Mouse (Mus musculus): ENCODE results near the gene Ugdh. TPM values are rescaled to one million over a fixed set of nuclear protein-coding genes. Genes with fewer than 3 reads are reported as not detected.

The Ugdh gene
- polyA plus RNA-seq, 1 experiment from 2014 or later: 42.6 TPM

DNA sequence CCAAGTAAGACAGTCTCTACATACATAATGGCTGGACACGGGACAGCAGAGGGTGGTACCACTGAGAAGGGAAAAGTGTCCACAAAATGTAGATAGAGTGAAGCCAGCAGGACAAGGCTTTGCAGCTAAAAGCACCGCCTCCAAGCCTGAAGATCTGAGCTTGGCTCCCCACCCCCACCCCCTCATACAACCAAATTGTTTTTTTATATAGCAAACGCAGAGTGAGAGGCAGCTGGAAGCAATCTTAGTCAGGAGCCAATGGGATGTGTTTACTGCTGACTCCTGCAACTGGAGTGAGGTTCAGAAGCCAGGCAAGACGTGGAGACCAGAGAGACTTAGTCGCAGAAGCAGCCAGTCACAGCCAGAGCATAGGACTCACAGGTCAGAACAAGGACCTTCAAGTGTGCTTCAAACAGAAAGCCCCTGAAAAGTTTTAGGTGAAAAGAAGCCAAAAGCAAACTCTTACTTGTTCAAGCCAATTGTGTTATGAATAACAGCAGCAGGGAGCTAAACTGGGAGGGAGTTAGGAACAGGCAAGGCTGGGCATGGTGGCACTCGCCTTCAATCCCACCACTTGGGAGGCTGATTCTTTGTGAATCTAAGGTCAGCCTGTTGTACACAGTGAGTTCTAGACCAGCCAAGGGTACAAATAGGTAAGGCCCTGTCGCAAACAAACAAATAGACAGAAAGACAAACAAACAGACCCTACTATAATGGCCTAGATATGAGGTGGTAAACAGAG is 21.5 kb upstream of the Ugdh start:
- H3K27me3 ChIP-seq: no peaks in the 10 kb centered on the region

DNA sequence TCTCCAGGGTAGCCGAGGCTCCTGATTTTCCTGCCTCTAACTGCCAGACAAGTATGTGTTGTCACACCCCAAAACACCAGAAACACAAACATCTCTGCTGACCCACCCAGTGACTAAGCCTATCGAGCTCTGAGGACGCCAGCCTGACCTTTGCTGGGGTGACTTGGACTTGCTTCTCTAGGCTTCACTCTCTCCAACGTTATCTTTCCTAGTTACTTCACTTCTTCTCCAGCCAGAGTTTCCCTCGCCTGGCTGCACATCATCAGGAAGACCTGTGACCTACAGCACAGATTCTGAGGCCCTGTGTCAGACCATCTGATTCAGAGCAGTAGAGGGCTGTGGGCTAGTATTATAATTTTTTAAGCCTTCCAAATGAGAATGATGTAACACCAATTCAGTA is 19.0 kb upstream of the Ugdh start:
- no peak overlapping the region for H3K27ac ChIP-seq (replicated peaks)
- WGBS: 74% methylated on average over 5 of the region's 5 CpGs
- H3K4me2 ChIP-seq: no peak overlapping the region
- H3K9me3 ChIP-seq: no peaks in the 10 kb centered on the region
- no peaks in the 10 kb centered on the region for H3K27me3 ChIP-seq
- H3K36me3 ChIP-seq: peaks cover 31% of the 10 kb centered on the region
- ATAC-seq (ENCODE audit: low FRiP score, low read depth): no peak
- H3K4me1 ChIP-seq (replicated peaks): no peaks in the 10 kb centered on the region
- H3K4me3 ChIP-seq: no peak overlapping the region
- H3K9ac ChIP-seq: no peak overlapping the region

More for the DNA sequence above, 21.5 kb upstream of the Ugdh start:
- no peak overlapping the region for H3K4me2 ChIP-seq
- no peak overlapping the region for H3K4me3 ChIP-seq
- WGBS: 78% methylated on average over 7 of the region's 7 CpGs
- no peak for ATAC-seq (ENCODE audit: low FRiP score, low read depth)
- no peak overlapping the region for H3K27ac ChIP-seq (replicated peaks)
- H3K9me3 ChIP-seq: no peaks in the 10 kb centered on the region
- peaks cover 14% of the 10 kb centered on the region for H3K36me3 ChIP-seq
- H3K4me1 ChIP-seq (replicated peaks): no peaks in the 10 kb centered on the region
- no peak overlapping the region for H3K9ac ChIP-seq

DNA sequence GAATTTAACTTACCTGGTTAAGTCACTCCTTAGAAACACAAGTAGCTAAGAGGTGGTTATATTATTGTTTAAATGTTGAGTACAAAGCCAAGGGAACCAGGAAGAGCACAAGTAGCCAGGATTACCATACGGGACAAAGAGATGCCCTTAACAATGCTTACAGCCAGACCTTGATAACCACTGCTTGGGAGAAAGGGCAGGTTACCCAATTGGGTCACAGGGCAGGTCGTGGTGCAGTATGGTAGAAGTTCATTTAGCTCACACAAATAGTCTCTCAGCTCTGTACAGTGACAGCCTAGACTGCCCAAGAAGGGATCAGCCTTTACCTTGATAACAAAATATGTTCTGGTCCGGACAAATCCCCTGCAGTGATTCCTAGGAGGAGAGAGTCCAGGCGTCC is 13.2 kb upstream of the Ugdh start:
- H3K9ac ChIP-seq: no peak overlapping the region
- no peak for ATAC-seq (ENCODE audit: low FRiP score, low read depth)
- H3K4me3 ChIP-seq: no peak overlapping the region
- no peaks in the 10 kb centered on the region for H3K9me3 ChIP-seq
- H3K27me3 ChIP-seq: no peaks in the 10 kb centered on the region
- H3K27ac ChIP-seq (replicated peaks): no peak overlapping the region
- H3K4me2 ChIP-seq: no peak overlapping the region
- no peaks in the 10 kb centered on the region for H3K4me1 ChIP-seq (replicated peaks)
- 78% methylated on average over 4 of the region's 4 CpGs for WGBS
- H3K36me3 ChIP-seq: peaks cover 37% of the 10 kb centered on the region

DNA sequence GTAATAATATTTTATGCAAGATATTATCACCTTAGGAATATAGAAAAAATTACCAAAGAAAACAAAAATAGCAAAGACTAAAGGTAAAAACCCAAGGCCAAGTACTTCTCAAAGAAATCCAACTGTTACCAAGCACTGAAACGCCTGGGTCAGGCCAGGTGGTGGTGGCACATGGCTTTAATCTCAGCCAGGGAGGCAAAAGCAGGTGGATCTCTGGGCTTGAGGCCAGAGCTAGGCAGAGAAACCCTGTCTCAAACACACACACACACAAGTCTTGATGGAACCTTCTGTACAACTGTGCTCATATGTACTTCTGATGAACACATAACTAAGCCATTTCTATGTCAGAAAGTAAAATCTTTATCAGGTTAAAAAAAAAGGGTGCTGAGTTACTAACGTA is 12.1 kb upstream of the Ugdh start:
- no peak overlapping the region for H3K4me3 ChIP-seq
- no peak overlapping the region for H3K9ac ChIP-seq
- WGBS: 78% methylated on average over 2 of the region's 2 CpGs
- ATAC-seq (ENCODE audit: low FRiP score, low read depth): no peak
- no peak overlapping the region for H3K4me2 ChIP-seq
- H3K9me3 ChIP-seq: no peaks in the 10 kb centered on the region
- no peaks in the 10 kb centered on the region for H3K4me1 ChIP-seq (replicated peaks)
- no peaks in the 10 kb centered on the region for H3K27me3 ChIP-seq
- H3K36me3 ChIP-seq: peaks cover 30% of the 10 kb centered on the region
- no peak overlapping the region for H3K27ac ChIP-seq (replicated peaks)

DNA sequence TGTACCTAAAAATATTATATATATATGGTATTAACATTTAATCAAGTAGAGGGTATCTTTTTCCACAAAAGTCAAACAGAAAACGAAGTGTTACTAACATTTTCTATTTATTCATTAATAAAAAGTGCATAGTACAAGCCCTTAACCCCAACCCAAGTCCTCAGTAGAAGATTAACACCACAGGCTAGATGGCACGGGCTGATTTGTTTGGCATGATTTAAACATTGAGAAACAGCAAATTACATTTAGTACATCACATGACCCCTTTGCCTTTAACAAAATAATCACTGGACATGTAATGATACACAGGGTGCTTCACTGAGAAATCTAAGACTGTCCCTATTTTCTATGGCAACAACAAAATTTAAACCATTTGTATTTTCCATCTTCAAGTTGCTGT is 11.0 kb upstream of the Ugdh start:
- no peaks in the 10 kb centered on the region for H3K4me1 ChIP-seq (replicated peaks)
- 86% methylated on average over 2 of the region's 2 CpGs for WGBS
- H3K27ac ChIP-seq (replicated peaks): no peak overlapping the region
- no peak for ATAC-seq (ENCODE audit: low FRiP score, low read depth)
- no peak overlapping the region for H3K9ac ChIP-seq
- H3K36me3 ChIP-seq: peaks cover 26% of the 10 kb centered on the region
- no peaks in the 10 kb centered on the region for H3K9me3 ChIP-seq
- no peak overlapping the region for H3K4me2 ChIP-seq
- H3K27me3 ChIP-seq: no peaks in the 10 kb centered on the region
- H3K4me3 ChIP-seq: no peak overlapping the region

DNA sequence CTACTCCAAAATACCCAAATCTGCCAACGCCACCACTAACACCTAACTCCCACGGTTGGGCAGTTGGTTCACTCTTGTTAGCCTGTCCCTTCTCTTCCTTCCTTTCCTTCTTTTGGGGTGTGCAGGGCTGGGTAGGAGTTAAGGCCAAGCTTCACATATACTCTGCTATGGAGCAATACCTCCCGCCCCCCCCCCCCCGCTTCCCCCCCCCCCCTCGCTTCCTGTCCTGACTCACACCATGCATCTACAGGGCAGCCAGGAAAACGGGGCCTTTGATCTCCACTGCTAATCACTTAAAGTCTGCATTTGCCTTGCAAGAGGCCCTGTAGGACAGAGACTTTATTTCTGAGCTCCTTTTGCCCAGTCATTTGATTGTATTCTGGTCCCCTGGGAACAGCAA is 9.2 kb upstream of the Ugdh start:
- H3K4me3 ChIP-seq: no peak overlapping the region
- H3K9ac ChIP-seq: no peak overlapping the region
- H3K36me3 ChIP-seq: peaks cover 12% of the 10 kb centered on the region
- WGBS: 79% methylated on average over 2 of the region's 6 CpGs
- H3K4me1 ChIP-seq (replicated peaks): no peaks in the 10 kb centered on the region
- H3K27ac ChIP-seq (replicated peaks): no peak overlapping the region
- no peaks in the 10 kb centered on the region for H3K27me3 ChIP-seq
- no peak overlapping the region for H3K4me2 ChIP-seq
- ATAC-seq (ENCODE audit: low FRiP score, low read depth): no peak
- no peaks in the 10 kb centered on the region for H3K9me3 ChIP-seq

DNA sequence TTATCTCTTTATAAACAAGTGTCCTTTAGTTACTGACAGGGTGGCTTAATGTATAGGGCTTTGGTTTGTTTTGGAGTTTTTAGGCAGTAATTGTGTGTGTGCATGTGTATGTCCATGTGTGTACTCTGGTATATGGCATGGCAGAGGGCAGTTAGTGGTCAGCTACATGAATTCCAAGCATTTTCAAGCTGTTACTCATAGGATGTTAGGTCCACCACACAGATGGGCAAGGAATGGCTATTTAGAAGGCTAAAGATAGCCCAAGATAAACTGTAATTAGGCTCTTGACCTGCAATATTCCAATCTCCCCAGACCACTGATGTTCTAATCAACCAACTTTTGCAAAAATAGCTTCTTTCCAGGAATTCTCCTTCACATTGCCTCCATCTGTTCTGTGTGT is 2.3 kb upstream of the Ugdh start:
- Histone ChIP-seq H3K9me3 (no peaks in the 10 kb centered on the region), H3K4me3 (no peak overlapping the region), H3K27me3 (no peaks in the 10 kb centered on the region), H3K4me1 (replicated peaks) (peaks cover 21% of the 10 kb centered on the region), H3K4me2 (no peak overlapping the region), H3K9ac (no peak overlapping the region), H3K36me3 (no peaks in the 10 kb centered on the region), H3K27ac (replicated peaks) (no peak overlapping the region)
- no peak for ATAC-seq (ENCODE audit: low FRiP score, low read depth)

DNA sequence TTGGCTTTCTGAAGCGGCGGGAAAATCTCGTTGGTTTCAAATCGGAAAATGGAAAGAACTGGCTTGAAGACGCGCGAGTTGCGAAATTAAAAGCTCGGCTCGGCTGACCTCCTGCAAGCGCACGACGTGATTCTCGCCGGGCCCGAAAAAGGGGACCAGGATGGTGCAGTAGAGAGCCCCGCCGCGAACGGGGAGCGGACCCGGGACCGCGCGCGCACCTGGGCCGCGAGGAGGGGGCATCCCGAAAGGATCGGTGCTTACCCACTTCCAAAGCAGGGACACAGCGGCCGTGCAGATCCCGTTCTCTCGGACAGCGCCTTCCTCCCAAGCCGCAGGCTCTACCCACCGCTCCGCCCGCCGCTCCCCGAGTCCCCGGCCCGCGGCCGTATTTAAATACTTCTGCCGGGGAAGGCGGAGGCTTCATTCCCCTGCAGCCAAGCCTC is 365 bp downstream of the Ugdh start:
- no peaks in the 10 kb centered on the region for H3K27me3 ChIP-seq
- no peaks in the 10 kb centered on the region for H3K9me3 ChIP-seq
- ATAC-seq (ENCODE audit: low FRiP score, low read depth): no peak; the same call in 1 of the 2 replicates
- H3K9ac ChIP-seq: peak overlapping the region; percentile 80
- no peaks in the 10 kb centered on the region for H3K36me3 ChIP-seq
- WGBS: under 1% methylated on average over 47 of the region's 47 CpGs
- H3K4me2 ChIP-seq: peak overlapping the region; percentile 71
- H3K27ac ChIP-seq (replicated peaks): peak overlapping the region; percentile 89
- H3K4me1 ChIP-seq (replicated peaks): peaks cover 21% of the 10 kb centered on the region
- peak overlapping the region; percentile 76 for H3K4me3 ChIP-seq

DNA sequence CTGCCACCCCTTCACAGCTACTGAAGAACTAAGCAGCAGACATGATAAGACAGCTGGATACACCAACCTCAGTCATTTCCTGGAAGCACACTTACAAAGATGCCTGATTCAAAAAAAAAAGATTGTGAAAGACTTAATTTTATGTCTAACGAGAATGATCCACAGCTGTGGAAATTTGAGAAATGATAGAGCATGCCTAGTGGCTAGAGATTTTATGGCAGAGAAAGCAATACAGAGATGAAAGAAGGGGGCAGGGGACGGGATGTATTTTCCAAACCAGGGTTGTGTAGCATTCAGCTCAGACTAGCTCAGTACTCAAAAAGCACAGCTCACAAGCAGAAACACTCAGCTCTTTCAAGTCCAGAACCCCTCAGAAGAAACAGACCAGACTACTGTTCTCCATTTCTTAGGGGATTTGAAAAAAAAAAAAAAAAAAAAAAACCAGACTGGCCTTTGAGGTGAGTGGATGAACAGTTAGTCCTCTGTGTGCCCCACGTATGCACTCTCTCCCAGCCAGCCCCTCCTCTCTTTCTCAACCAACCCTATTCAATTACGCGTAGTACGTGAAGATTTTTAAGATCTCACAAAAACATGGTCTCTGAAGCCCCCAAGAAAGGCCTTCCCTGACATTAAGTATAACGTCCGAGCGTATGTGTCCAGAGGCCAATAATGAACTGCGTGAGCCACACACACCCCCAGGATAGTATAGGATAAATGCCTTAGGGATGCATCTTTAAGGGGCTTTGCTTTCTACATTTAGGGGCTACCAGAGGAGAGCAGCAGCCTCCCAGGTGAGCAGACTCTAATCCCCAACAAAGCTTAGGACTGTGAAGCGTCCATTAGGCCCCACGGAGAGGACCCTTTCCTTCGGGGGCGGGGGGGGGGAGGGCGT is 1.0 kb downstream of the Ugdh start:
- Histone ChIP-seq H3K36me3 (no peaks in the 10 kb centered on the region), H3K4me3 (peak overlapping the region; percentile 76), H3K4me1 (replicated peaks) (peaks cover 21% of the 10 kb centered on the region), H3K27me3 (no peaks in the 10 kb centered on the region), H3K9ac (peak overlapping the region; percentile 80), H3K4me2 (peak overlapping the region; percentile 71), H3K9me3 (no peaks in the 10 kb centered on the region), H3K27ac (replicated peaks) (peak overlapping the region; percentile 89)
- 4% methylated on average over 15 of the region's 15 CpGs for WGBS
- peak; percentile 47; the same call in 1 of the 2 replicates for ATAC-seq (ENCODE audit: low FRiP score, low read depth)

DNA sequence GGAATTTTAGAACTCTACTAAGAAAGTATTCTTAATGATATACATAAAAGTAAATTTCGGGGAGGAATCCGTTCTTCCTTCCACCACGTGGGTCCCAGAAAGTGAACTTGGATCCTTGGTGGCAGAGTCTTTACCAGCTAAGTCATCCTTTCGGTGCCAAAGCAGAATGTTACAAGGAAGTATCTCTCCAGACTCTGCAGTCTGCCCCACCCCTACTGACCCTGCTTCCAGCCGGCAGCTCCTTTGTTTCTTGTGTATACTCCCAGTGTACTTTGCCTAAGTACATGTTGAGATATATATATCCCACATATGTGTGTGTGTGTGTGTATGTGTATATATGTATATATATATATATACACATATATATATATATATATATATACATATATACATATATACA is 6.3 kb downstream of the Ugdh start:
- 87% methylated on average over 5 of the region's 5 CpGs for WGBS
- Histone ChIP-seq H3K27me3 (no peaks in the 10 kb centered on the region), H3K9ac (no peak overlapping the region), H3K27ac (replicated peaks) (no peak overlapping the region), H3K4me2 (no peak overlapping the region), H3K4me3 (no peak overlapping the region), H3K36me3 (peaks cover 24% of the 10 kb centered on the region), H3K4me1 (replicated peaks) (peaks cover 12% of the 10 kb centered on the region), H3K9me3 (no peaks in the 10 kb centered on the region)
- ATAC-seq (ENCODE audit: low FRiP score, low read depth): no peak

DNA sequence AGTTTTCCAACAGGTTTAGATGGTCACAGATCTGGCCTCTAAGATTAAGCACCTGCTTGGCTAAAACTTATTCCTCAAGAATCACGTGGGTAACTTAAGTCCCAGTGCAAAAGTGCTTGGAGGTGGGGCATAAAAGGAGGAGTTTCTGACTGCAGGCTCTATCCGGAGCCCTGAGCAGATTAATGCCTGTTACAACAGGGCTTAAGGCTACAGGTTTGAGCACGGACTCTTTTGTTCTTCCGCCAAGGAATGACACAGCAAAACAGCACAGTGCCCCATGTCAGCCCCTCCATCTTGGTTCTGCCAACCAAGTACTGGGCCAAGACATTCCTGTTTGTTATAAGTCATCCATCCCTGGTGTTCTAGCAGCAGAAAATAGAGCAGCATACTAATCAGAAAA is 7.4 kb downstream of the Ugdh start:
- H3K9me3 ChIP-seq: no peaks in the 10 kb centered on the region
- 53% methylated on average over 4 of the region's 4 CpGs for WGBS
- H3K9ac ChIP-seq: no peak overlapping the region
- H3K36me3 ChIP-seq: peaks cover 30% of the 10 kb centered on the region
- H3K27me3 ChIP-seq: no peaks in the 10 kb centered on the region
- H3K27ac ChIP-seq (replicated peaks): no peak overlapping the region
- H3K4me2 ChIP-seq: no peak overlapping the region
- no peak overlapping the region for H3K4me3 ChIP-seq
- no peak for ATAC-seq (ENCODE audit: low FRiP score, low read depth)
- H3K4me1 ChIP-seq (replicated peaks): peaks cover 2% of the 10 kb centered on the region

DNA sequence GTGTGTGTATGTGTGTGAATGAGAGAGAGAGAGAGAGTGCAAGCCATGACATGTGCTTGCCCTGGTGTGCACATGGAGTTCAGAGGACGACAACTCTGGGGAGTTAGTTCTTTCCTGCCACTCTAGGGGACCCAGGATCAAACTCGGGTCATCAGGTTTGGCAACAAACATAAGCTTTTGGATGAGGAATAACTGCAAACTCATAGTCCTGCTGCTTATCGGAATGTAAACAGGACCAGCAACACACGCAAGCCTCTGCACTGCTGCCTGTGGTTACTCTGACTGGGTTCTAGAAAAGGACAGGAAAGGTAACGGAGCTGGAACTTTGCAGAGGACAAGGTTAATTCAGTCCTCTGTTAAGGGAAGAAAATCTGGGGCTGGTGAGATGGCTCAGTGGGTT is 10.5 kb downstream of the Ugdh start:
- Histone ChIP-seq H3K27me3 (no peaks in the 10 kb centered on the region), H3K36me3 (peaks cover 59% of the 10 kb centered on the region), H3K9me3 (no peaks in the 10 kb centered on the region), H3K9ac (no peak overlapping the region), H3K27ac (replicated peaks) (no peak overlapping the region), H3K4me1 (replicated peaks) (no peaks in the 10 kb centered on the region), H3K4me3 (no peak overlapping the region), H3K4me2 (no peak overlapping the region)
- WGBS: 95% methylated on average over 5 of the region's 5 CpGs
- ATAC-seq (ENCODE audit: low FRiP score, low read depth): no peak
